Mouse (Mus musculus): ENCODE measurements at regions not wholly inside any gene's neighbourhood (a gene's known extent, or its start where the extent isn't known, plus 50 kb on each side); places are given as distances from the start of the nearest gene placed in this dataset.

DNA sequence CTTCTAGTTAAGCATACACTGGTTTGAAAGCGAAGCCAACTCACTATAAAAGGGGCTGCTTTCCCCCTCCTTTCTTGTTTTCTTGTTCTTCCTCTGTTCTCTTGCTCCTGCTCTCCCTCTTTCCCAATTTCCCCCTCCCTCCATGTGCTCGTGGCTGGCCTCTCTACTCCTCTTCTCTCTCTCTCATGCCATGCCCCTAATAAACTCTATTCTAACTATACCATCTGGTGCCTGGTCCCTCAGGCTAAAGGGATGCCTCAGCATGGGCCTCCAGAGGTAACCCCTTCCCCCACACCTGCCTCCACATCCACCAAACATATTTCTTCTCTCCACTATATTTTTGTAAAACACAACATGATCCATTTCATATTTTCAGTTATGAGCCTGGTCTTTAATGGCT lies 210.1 kb downstream of the Gja1 start:
- no peak for DNase-seq (ENCODE audit: low read depth)

DNA sequence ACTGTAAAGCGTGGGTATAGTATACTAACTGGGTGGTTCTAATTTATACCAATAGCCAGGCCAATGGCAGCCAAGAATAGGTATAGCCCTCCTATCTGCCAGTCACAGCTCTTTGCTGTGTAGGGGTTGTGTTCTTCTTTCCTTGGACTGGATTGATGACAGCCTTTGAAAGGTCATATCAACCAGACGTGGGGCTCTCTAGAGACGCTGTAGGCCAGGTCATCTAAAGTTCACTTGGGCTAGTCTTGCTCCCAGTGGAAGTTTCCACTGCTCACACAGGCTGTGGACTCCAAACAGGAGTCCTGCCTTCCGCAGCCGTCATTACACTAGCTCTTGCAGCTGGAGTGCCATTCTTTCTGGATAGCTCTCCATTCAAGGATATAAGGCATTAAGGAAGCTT lies 220.3 kb downstream of the Gja1 start:
- DNase-seq (ENCODE audit: low read depth): no peak

DNA sequence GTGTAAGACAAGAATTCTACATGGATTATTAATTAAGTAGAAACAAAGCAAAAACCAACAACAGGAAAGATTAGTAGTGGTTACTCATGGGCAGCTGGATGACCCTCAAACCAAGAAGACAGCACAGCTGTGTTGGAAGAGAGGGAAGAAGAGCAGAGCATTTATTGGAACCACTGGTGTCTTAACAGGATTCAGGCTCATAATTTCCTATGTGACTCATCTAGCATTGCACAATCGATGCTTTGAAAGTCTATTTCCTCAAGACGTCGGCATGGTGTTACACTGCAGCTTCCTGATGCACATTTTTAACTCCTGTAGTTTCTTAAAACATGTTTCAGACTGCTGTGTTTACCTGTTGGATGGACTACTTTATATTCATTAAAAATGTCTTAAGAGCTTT lies 221.1 kb downstream of the Gja1 start:
- DNase-seq (ENCODE audit: low read depth): peak; percentile 35

DNA sequence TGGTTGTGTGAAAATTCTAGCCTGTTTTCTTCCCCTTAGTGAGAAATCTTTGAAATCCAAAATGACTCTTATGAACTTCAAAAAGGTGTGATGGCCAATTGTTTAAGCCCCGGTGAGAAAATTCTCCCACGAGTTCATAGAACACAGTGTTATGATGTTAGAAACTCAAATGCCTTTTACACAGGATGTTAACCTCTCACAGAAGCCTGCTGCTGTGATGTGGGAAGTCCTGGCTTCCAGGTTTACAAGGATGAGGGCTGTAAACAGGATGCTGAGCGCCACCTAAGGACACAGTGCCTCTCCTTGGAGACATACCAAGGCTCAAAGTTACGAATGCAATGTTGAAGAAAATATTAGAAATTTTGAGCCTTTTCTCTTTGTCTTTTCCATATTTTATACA lies 222.8 kb downstream of the Gja1 start:
- no peak for DNase-seq (ENCODE audit: low read depth)

DNA sequence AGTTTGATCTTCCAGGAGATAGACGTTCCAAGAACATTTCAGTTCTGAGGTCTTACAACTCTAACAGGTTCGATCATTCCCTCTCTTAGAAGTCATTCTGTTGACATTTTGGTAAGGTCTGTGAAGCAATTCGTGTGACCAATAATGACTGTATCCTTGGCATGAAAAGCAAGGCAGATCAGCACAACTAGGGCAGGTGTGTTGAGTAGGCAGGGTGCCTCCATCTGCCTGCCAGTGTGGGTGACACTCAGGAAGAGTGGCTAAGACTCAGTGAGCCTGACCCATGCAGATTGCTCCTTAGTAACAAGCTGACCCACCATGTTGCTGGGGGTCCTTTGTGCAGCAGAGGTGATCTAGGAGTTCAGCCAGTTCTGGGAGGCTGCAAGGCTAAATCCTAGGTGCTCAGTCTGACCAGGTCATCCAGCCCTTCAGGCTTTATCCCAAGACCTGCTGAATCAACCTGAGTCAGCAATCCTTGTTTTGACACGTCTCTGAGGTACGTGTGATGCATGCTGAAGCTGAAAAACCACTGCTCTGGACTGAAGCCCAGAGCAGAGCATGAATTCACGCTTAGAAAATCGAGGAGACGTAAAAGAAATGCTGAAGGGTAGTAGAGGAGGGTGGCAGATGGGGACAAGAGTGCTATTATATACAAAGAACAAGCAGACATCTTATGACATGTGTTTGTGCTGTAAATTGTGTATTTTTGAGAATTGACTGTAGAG lies 234.6 kb downstream of the Gja1 start:
- no peak for DNase-seq (ENCODE audit: low read depth)

DNA sequence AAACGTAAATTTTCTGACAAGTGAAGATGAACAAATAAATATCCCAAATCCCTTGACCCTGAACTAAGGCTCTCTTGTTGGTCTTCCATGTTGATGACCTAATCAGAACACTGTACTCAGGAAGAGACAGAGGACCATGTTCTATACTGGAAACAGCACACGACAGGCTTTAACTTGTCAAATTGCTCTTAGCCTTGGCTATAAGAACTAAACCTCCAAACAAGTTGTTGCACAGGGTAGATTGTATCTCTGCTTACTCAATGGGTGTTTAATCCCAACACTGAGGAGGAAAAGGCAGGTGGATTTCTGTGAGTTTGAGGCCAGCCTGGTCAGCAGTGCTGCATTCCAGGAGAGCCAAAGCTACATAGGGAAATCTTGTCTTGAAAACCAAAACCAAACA lies 265.5 kb downstream of the Gja1 start:
- no peak for DNase-seq (ENCODE audit: low read depth)

DNA sequence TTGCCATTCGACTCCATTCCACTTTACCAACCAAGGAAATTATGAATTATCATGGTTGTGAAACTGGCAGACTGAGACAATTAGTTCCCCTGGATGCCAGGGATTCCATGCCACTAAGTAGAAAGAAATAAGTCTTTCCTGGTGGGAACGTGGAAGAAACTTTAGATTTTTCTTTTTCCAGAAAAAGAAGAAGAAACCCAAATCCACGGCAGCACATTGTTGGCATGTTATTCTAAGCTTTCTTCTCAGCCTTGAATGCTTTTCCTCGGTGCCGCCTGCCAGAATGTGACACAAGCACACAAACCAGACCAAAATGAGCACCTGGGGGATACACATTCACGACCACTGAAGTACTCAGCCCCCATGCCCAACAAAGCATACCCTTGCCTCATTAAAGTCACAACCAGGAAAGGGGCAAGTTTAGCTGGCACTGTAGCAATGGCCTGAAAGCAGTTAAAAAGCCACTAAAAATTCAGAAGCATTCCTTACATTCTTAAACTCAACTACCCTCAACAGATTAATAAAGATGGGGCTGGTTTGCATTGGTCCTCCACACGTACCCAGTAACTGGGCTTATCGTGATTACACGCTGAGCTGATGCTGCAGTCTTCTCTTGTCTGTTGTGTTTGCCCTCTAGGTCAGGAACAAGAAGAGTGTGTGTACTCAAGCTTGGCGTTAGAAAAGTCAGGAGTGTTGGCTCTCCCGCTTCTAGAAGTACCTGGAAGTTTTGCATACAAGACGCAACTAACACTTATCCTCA lies 266.4 kb downstream of the Gja1 start:
- DNase-seq (ENCODE audit: low read depth): no peak

DNA sequence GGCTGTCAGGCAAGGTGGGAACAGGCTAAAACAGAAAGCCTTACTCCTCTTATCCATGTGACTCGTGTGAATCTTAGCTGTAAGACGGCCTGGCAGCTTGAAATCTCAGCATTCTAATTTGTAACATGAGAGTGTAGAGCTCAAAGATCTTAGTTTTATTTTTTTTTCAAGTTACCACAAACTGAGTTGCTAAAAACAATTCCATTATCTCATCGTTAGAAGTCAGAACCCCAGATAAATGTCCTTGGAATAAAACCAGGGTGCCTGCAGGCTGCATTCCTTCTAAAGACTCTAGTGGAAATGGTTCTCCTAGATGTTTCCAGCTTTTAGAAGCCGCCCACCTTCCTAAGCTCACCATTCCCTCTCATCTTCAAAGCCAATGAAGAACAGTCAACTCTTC lies 283.4 kb downstream of the Gja1 start:
- DNase-seq (ENCODE audit: low read depth): no peak

DNA sequence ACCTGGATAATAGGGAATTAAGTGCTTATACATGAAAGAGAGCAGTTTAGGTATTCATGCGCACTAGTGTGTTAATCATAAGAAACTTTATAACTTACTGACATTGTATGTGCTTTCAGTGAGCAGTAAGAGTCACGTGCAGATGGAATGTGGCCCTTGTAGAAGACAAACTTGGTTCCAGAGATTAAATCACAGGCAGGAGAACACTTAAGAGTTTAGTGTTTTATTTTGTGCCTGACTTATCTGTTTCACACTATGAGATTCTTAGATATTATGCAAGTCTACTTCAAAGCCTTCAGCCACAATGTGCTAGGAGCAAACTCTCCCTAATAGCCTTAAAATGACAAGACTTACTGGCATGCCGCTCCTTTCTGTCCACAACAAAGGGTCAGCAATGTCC lies 296.8 kb downstream of the Gja1 start:
- no peak for DNase-seq (ENCODE audit: low read depth)

DNA sequence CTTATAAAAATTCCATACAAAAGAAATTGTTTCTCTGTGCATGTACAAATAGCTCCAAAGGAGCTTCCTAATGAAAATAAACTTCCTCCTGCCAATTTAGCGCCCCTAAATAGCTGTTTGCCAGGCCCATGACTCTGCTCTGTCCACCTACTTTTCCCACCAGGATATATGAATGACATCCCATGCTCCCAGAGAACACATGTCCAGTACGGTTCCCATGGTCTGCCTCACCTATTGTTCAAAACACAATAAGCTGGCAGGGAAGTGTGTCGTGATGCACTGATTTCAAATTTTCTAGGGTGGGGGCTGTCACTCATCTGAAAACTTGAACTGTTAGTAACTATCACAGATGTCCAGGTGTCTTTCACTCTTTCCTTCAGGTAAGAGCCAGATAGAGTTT lies 305.8 kb downstream of the Gja1 start:
- no peak for DNase-seq (ENCODE audit: low read depth)

DNA sequence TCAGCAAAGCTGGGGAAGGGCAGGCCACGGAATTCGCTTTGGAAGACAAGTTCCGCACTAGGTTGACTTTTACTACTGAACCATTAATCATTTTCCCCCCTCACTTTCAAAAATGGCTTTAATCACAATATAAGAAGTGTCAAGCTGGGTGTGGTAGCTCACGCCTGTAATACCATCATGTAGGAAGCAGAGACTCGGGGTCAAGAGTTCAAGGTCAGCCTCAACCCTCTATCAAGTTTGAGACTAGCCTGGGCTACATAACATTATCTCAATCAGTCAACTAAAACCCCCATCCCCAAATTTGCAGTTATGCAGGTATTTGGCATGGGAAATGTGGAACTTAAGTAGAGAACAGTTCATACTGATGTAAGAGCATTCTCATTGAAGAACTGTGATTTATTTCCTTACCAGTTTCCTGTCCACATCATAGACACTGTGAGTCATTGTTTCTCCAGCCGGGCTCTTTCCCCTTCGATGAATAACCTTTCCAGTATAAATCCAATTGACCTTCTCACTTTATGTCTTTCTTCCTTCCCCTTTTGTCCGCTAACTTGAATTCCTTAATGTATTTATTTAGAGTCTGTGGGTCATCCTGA lies 308.6 kb downstream of the Gja1 start:
- no peak for DNase-seq (ENCODE audit: low read depth)

DNA sequence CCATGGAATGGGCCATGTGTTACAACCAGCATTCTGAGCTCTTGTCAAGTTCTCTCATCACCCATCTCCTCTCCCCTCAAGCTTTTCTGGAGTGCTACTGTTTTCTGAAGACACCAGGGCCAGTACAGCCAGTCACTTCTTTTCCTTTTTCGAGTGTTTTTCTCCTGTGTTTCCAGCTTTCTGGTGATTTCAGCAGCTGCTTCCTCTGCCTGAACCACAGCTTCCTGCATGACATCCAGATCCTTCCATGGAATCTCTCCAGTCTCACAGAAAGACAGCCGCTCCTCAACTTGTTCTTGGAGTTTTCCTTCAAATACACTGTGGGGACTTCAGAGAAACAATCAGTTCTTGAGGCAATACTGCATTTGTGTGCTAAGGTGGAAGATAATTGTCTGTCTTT lies 314.3 kb downstream of the Gja1 start:
- DNase-seq (ENCODE audit: low read depth): no peak

DNA sequence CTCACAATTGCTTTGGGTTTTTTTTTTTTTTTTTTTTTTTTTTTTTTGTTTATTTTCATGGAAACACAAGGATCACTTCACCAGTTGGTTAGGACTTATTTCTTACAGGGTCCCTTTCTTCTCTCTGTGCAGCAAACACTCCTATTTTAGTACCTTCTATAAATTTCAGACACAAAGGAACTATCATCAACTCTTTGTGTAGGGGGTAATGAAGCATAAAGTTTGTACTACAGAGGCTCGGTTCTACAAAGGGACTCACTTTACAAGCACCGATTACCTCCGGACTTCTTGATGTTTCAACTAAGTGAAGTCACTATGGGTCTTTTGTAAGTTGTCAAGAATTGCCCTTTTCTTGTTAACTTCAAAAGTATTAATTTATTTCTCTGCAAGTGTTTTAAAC lies 318.0 kb downstream of the Gja1 start:
- no peak for DNase-seq (ENCODE audit: low read depth)

DNA sequence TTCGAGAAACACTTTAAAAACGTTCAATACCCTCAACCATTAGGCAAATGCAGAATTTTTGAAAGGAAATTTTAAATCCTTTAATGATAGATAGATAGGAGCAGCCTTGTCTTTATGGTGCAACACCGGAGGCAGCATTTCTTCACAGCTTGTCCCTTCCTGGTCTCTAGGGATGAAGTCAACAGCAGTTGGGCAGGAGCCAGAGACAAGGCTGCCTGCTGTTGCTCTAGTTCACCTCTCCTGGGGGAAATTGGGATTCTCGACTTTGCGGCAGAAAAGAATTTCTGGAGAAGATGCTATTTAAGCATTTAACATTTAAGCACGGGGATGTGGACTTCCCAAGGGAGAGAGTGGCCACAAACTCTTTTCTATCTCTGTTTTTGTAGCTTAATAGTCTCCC lies 323.0 kb downstream of the Gja1 start:
- DNase-seq (ENCODE audit: low read depth): no peak

DNA sequence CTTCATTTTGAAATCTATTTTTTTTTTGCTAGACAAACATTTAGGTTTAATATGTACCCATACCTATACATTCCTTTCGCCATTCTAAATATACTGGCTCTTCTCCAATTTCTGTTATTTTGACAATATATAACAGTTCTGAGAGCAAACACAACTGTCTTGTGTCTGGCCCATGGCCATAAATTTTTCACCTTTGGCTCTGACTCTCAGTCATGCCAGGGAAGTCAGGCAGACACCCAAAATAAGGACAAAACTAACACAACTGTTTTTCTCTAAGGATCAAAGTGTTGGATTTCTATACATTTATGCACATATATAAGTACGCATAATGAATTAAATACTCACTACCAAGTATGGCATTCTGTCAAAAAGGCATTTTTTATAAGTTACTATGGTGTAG lies 331.3 kb downstream of the Gja1 start:
- DNase-seq (ENCODE audit: low read depth): no peak

DNA sequence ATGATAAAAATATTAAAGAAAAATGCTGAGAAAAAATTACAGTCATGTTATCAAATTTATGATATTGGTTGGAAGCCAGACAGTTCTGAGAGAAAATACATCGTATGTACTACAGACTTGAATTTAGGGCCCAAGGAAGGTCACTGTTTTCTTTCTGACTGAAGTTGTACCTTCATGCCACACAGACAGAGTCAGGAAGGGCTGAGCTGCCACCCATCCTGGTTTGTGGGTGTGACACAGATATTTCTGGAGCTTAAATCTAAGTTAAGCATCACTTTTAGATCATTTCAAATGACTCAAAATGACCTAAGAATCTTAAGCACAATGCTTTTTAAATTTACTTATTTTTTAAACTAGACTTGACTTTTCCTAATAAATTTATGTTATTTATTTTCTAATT lies 331.8 kb downstream of the Gja1 start:
- no peak for DNase-seq (ENCODE audit: low read depth)

DNA sequence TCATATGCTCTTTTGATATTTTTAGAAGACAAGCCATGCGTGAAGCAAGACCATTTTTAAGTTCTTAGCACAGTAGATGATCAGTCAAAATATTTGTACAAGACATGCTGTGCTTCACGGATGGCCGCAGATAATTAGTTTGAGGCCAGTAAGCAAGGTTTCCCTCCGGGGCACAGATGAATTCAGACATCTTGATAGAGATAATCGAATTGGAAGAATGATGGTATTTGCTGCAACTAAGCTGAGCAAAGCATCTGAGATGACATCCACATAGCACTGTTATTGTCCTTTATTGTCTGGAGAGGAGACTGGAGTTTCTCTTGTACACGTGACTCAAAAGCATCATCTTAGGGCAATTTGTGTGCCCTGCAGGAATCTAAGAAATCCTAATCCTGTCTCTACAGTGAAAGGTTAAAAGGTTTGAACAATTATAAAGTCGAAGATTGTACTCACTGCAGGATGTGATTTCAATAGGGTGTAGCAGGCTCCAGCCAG lies 335.5 kb downstream of the Gja1 start:
- no peak for DNase-seq (ENCODE audit: low read depth)

DNA sequence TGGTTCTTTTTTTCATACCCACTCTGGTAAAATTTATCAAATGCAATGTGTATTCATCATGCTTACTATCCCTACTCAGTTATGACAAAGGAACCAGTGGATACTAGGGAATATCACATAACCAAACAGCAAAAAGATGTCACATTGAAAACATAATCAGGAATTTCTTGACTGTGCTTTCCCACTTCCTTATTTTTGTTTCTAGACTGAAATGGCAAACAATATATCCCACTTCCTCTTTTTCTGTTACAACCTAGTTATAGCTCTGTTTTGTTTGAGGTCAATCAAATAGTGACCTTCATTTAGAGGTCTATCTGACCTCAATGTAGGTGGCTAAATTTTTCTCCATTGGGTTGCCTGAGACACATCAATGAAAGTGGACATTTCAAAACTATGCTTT lies 359.9 kb downstream of the Gja1 start:
- DNase-seq (ENCODE audit: low read depth): no peak

DNA sequence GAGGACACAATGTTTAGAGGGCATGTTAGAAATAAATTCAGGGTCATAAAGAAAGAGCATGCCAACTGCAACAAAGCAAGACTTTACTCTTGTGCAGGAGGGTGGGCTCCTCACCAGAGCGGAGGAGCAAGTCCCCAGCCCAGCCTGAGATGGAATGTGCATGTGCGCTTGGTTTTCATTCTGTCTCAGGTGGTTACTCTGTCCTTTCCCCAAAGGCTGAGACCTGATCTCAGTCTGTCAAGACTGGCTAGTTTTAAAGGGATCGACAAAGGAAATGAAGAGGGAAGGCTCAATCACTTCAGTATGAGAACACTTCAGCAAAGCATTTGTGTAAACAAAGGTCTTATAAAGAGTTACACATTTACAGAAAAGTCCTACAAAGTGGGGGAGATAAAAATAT lies 362.5 kb downstream of the Gja1 start:
- DNase-seq (ENCODE audit: low read depth): no peak

DNA sequence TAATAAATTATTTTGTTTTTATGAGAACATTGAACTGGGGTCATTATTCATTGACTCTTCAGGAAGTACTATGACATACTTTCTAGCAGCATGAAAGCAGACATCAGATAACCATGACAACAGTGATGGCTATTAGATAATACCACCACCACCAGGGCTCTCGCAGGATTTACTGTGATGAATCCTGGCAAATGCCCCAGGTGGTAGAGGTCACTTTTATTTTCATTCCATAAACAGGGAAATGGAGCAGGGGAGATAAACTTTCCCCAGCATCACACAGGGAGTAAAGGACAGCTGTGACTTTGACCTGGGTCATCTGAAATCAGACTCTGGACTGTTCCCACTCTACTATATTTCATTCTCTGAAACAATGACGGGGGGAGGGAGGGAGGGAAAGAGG lies 375.0 kb downstream of the Gja1 start:
- DNase-seq (ENCODE audit: low read depth): no peak

DNA sequence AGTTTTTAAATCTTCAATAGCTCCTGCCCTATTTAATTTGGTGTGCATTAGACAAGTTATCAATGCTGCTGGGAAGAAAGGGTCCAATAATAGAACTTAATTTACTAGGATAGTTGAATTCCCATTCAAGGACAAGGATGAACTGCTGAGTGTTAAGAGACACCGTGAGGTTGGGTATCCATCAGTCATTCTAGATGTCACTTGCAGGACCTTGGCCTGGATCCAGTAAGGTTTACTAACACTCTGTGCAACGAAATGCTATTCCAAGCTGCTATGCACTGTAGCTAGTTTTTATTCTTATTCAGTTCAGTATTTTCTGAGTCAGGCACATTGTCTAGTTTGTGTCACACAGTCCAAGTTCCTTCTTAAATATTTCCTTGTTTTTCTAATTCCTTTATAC lies 376.4 kb downstream of the Gja1 start:
- no peak for DNase-seq (ENCODE audit: low read depth)

DNA sequence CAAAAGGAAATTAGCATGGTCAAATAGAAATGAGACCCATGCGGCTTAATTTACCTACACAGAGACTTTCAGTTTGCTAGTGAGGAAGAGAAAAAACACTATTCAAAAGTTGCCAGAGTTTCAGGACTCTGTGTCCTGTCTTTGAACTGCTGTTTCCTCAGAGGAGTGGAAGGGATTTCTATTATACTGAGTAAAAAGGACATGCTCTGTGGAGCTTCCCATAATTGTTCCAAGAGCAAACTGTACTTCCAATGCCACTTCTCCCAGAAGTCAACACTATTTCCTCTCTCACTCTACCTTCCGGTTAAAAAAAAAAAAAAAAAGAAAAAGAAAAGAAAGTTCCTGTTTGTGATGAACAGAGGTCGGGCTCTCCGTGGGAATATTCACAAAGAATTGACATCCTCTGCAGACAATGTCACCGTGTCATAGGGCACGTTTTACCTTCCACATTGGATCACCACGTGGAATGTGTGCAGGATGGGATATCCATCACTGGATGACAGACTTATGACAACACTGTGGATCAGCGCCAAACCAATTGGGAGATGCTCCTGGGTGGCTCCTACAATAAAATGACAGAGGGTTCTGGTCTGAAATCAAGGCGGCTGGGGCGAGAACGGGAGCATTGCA lies 377.5 kb downstream of the Gja1 start:
- DNase-seq (ENCODE audit: low read depth): no peak

DNA sequence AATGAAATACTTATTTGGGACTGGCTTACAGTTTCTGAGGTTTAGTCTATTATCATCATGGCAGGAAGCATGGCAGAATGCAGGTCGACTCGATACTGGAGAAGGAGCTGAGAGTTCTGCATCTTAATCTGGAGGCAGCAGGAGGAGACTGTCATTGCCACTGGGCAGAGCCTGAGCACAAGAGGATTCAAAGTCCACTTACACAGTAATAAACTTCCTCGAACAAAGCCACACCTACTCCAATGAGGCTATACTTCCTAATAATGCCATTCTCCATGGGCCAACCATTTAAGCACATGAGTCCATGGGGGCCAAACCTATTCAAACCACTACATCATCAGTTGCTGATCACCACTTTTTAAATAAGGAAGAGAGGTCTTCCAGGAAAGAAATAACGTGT lies 393.5 kb downstream of the Gja1 start:
- no peak for DNase-seq (ENCODE audit: low read depth)

Measured in c-Kit-positive CD71-negative TER-119-negative erythroid progenitor cells, embryonic 14.5 days (primary cell).